Mouse (Mus musculus): ENCODE measurements around the gene Zkscan8. TPM values are rescaled to one million over a fixed set of nuclear protein-coding genes. Genes with fewer than 3 reads are reported as not detected.
"Not testable (repeated sequence)": the region's sequence is repeated elsewhere in the genome, so short reads cannot be mapped to it uniquely, and the experiment has no call there.

The Zkscan8 gene
- polyA plus RNA-seq (2012; ENCODE audit: insufficient read depth, insufficient read length, missing spikeins) = 6.0 and 6.4 TPM in 2 replicates

GRCm38 (mm10) chr13:21530781-21531201 is at the start of gene Zkscan8:
Zkscan8 (minus strand) TSS chr13:21531120.
- H3K4me1 ChIP-seq (ENCODE audit: control insufficient read depth, insufficient read depth, insufficient read length, low read length) = peaks cover 4% of the 10 kb centered on the region; the same call in 1 of the 2 replicates
- H3K4me3 ChIP-seq (ENCODE audit: insufficient read depth, low read depth, low read length) = peak within 1 kb of the TSS; percentile 99
- H3K27ac ChIP-seq (replicated peaks; ENCODE audit: low read depth, low read length) = peak within 1 kb of the TSS; percentile 72

GRCm38 (mm10) chr13:21559793-21560192 is 28.9 kb upstream of the Zkscan8 start, which contains the start of gene Olfr1535:
Olfr1535 (minus strand) TSS chr13:21559893.
- H3K27ac ChIP-seq (replicated peaks; ENCODE audit: low read depth, low read length) = no peak within 1 kb of the TSS
- H3K4me1 ChIP-seq (ENCODE audit: control insufficient read depth, insufficient read depth, insufficient read length, low read length) = no peaks in the 10 kb centered on the region
- H3K4me3 ChIP-seq (ENCODE audit: insufficient read depth, low read depth, low read length) = no peak within 1 kb of the TSS

- Histone ChIP-seq H3K4me3 (ENCODE audit: insufficient read depth, low read depth, low read length) (no peak overlapping the region), H3K4me1 (ENCODE audit: control insufficient read depth, insufficient read depth, insufficient read length, low read length) (no peaks in the 10 kb centered on the region), H3K27ac (replicated peaks; ENCODE audit: low read depth, low read length) (no peak overlapping the region)
Observed at GRCm38 (mm10) chr13:21550416-21551110, 19.6 kb upstream of the Zkscan8 start.

- Histone ChIP-seq H3K4me3 (ENCODE audit: insufficient read depth, low read depth, low read length) (no peak overlapping the region), H3K27ac (replicated peaks; ENCODE audit: low read depth, low read length) (no peak overlapping the region), H3K4me1 (ENCODE audit: control insufficient read depth, insufficient read depth, insufficient read length, low read length) (no peaks in the 10 kb centered on the region)
Observed at GRCm38 (mm10) chr13:21549487-21549886, 18.6 kb upstream of the Zkscan8 start.

- Histone ChIP-seq H3K27ac (replicated peaks; ENCODE audit: low read depth, low read length) (no peak within 1 kb of the TSS), H3K4me1 (ENCODE audit: control insufficient read depth, insufficient read depth, insufficient read length, low read length) (no peaks in the 10 kb centered on the region), H3K4me3 (ENCODE audit: insufficient read depth, low read depth, low read length) (no peak within 1 kb of the TSS)
Observed at GRCm38 (mm10) chr13:21542708-21543107, 11.8 kb upstream of the Zkscan8 start, which contains the start of gene Olfr1366. Olfr1366 (minus strand) TSS chr13:21542808.

- Histone ChIP-seq H3K4me3 (ENCODE audit: insufficient read depth, low read depth, low read length) (no peak overlapping the region), H3K4me1 (ENCODE audit: control insufficient read depth, insufficient read depth, insufficient read length, low read length) (peaks cover 4% of the 10 kb centered on the region; the same call in 1 of the 2 replicates), H3K27ac (replicated peaks; ENCODE audit: low read depth, low read length) (no peak overlapping the region)
Observed at GRCm38 (mm10) chr13:21530136-21530535, 784 bp downstream of the Zkscan8 start.

GRCm38 (mm10) chr13:21506221-21506649 is 24.7 kb downstream of the Zkscan8 start:
- Histone ChIP-seq H3K27ac (replicated peaks; ENCODE audit: low read depth, low read length) (peak overlapping the region; percentile 74), H3K4me1 (ENCODE audit: control insufficient read depth, insufficient read depth, insufficient read length, low read length) (no peaks in the 10 kb centered on the region), H3K4me3 (ENCODE audit: insufficient read depth, low read depth, low read length) (peak overlapping the region; percentile 83)

- Histone ChIP-seq H3K4me1 (ENCODE audit: control insufficient read depth, insufficient read depth, insufficient read length, low read length) (no peaks in the 10 kb centered on the region), H3K4me3 (ENCODE audit: insufficient read depth, low read depth, low read length) (no peak overlapping the region), H3K27ac (replicated peaks; ENCODE audit: low read depth, low read length) (no peak overlapping the region)
Observed at GRCm38 (mm10) chr13:21502296-21502695, 28.6 kb downstream of the Zkscan8 start.

GRCm38 (mm10) chr13:21501182-21501581 is 29.7 kb downstream of the Zkscan8 start, which contains the start of gene Gm11273:
Gm11273 (minus strand) TSS chr13:21501418.
- not testable (repeated sequence) for H3K4me3 ChIP-seq (ENCODE audit: insufficient read depth, low read depth, low read length); H3K4me1 ChIP-seq (ENCODE audit: control insufficient read depth, insufficient read depth, insufficient read length, low read length); H3K27ac ChIP-seq (replicated peaks; ENCODE audit: low read depth, low read length)

- no peak within 1 kb of the TSS for H3K4me3 ChIP-seq (ENCODE audit: insufficient read depth, low read depth, low read length)
- H3K27ac ChIP-seq (replicated peaks; ENCODE audit: low read depth, low read length) = no peak within 1 kb of the TSS
- H3K4me1 ChIP-seq (ENCODE audit: control insufficient read depth, insufficient read depth, insufficient read length, low read length) = no peaks in the 10 kb centered on the region
Observed at GRCm38 (mm10) chr13:21495080-21495479, 35.8 kb downstream of the Zkscan8 start, which contains the start of gene AK157302. AK157302 (plus strand) TSS chr13:21495223.

- Histone ChIP-seq H3K4me1 (ENCODE audit: control insufficient read depth, insufficient read depth, insufficient read length, low read length) (no peaks in the 10 kb centered on the region), H3K4me3 (ENCODE audit: insufficient read depth, low read depth, low read length) (no peak overlapping the region), H3K27ac (replicated peaks; ENCODE audit: low read depth, low read length) (no peak overlapping the region)
Observed at GRCm38 (mm10) chr13:21492847-21493246, 38.1 kb downstream of the Zkscan8 start.

- H3K4me3 ChIP-seq (ENCODE audit: insufficient read depth, low read depth, low read length) = no peak overlapping the region
- no peaks in the 10 kb centered on the region for H3K4me1 ChIP-seq (ENCODE audit: control insufficient read depth, insufficient read depth, insufficient read length, low read length)
- no peak overlapping the region for H3K27ac ChIP-seq (replicated peaks; ENCODE audit: low read depth, low read length)
Observed at GRCm38 (mm10) chr13:21486881-21487280, 44.0 kb downstream of the Zkscan8 start.

GRCm38 (mm10) chr13:21478759-21479670 is 51.9 kb downstream of the Zkscan8 start, which contains the start of the genes Zkscan4 and Gm10065:
Zkscan4 (plus strand) TSS chr13:21478907.
Gm10065 (minus strand) TSS chr13:21479441.
- peak within 1 kb of the TSS; percentile 91 for H3K4me3 ChIP-seq (ENCODE audit: insufficient read depth, low read depth, low read length)
- H3K27ac ChIP-seq (replicated peaks; ENCODE audit: low read depth, low read length) = peak within 1 kb of the TSS; percentile 62
- H3K4me1 ChIP-seq (ENCODE audit: control insufficient read depth, insufficient read depth, insufficient read length, low read length) = not testable (repeated sequence)

- H3K4me1 ChIP-seq (ENCODE audit: control insufficient read depth, insufficient read depth, insufficient read length, low read length) = 0 out of 2 replicates have a peak, but pooled peaks cover 2% of the 10 kb centered on the region
- H3K4me3 ChIP-seq (ENCODE audit: insufficient read depth, low read depth, low read length) = no peak overlapping the region
- no peak overlapping the region for H3K27ac ChIP-seq (replicated peaks; ENCODE audit: low read depth, low read length)
Observed at GRCm38 (mm10) chr13:21472427-21472826, 58.5 kb downstream of the Zkscan8 start.

- H3K27ac ChIP-seq (replicated peaks; ENCODE audit: low read depth, low read length) = no peak overlapping the region
- H3K4me1 ChIP-seq (ENCODE audit: control insufficient read depth, insufficient read depth, insufficient read length, low read length) = 0 out of 2 replicates have a peak, but pooled peaks cover 2% of the 10 kb centered on the region
- H3K4me3 ChIP-seq (ENCODE audit: insufficient read depth, low read depth, low read length) = 0 out of 2 replicates have a peak overlapping the region, but pooled peaks have one; percentile 14
Observed at GRCm38 (mm10) chr13:21469097-21469496, 61.8 kb downstream of the Zkscan8 start.

Measured in brown adipose tissue, adult 24 weeks (tissue).